Mouse (Mus musculus) liver, postnatal 0 days (tissue): Measurements from ENCODE around the gene Abcc12.

Experiments
- CTCF ChIP-seq: sonication (generic); IDR thresholded peaks from 2 replicates; pipeline ENCODE4 v1.5.1; 2016; ENCODE audit warnings: antibody characterized with exemption, low read depth
- EP300 ChIP-seq: IDR thresholded peaks from 2 replicates; pipeline ENCODE4 v1.6.1; 2016; ENCODE audit warnings: antibody characterized with exemption, low read depth, mild to moderate bottlenecking

DNA sequence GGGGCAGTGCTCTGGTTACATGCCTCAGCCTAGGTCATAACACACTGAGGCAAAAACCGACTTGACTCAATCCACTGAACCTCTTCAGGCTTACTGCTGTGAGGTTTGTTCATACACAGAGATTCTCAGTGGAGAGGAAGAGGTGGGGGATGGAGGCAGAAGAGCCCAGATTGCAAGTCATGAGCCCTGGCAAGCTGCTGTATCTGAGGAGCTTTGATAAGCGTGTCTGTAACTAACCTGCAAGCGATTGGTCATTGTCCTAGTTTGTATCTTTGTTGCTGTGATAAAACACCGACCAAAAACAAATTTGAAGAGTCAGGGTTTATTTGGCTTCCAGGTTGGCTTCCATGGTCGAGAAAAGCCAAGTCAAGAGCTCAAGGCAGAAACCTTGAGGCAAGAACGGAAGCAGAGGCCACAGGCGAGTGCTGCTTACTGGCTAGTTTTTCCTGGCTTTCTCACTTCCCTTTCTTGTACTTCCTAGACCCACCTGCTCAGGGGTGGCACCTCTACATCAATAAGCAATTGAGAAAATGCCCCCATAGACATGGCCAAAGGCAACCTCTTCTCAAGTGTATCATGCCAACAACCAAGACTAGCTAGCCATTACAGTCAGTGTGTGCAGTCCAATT lies 37.4 kb upstream of the Abcc12 start:
- TF ChIP-seq CTCF: no peak
- peak; percentile 86 for TF ChIP-seq EP300
